Mouse (Mus musculus) lung, adult 18-20 months (tissue): ENCODE measurements around the gene Aim2.
"Not testable (repeated sequence)": the region's sequence is repeated elsewhere in the genome, so short reads cannot be mapped to it uniquely, and the experiment has no call there.

Experiments
- DNase-seq, 2 experiments: peaks; one replicate each; pipeline ENCODE4 v3.0.0; 2022; ENCODE audit warnings: mixed read lengths in 2 of 2

The Aim2 gene

DNA sequence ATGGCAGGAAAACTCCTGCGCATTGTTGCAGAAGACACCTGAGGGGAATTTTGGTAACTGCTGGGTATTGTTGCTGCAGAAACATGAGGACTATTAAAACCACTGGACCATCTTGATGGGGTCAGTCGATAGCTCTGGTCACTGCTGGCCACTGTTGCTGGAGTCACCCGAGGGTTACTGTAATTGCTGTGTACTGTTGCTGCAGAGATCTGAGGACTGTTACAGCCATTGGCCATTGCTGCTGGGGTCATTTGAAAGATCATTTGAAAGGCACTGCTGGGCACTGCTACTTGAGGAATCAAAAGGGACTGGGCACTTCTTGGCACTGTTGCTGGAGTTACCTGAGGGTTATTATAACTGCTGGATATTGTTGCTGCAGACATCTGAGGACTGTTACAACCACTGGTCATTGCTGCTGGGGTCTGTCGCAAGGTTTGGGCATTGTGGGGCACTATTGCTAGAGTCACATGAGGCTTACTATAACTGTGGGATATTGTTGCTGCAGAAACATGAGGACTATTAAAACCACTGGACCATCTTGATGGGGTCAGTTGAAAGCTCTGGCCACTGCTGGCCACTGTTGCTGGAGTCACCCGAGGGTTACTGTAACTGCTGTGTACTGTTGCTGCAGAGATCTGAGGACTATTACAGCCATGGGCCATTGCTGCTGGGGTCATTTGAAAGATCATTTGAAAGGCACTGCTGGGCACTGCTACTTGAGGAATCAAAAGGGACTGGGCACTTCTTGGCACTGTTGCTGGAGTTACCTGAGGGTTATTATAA is 129.9 kb downstream of the Aim2 start:
- not testable (repeated sequence) for DNase-seq

DNA sequence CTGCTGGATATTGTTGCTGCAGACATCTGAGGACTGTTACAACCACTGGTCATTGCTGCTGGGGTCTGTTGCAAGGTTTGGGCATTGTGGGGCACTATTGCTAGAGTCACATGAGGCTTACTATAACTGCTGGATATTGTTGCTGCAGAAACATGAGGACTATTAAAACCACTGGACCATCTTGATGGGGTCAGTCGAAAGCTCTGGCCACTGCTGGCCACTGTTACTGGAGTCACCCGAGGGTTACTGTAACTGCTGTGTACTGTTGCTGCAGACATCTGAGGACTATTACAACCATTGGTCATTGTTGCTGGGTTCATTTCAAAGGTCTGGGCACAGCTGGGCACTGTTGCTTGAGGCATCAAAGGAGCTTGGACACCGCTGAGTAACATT is 130.5 kb downstream of the Aim2 start:
- DNase-seq = not testable (repeated sequence)

DNA sequence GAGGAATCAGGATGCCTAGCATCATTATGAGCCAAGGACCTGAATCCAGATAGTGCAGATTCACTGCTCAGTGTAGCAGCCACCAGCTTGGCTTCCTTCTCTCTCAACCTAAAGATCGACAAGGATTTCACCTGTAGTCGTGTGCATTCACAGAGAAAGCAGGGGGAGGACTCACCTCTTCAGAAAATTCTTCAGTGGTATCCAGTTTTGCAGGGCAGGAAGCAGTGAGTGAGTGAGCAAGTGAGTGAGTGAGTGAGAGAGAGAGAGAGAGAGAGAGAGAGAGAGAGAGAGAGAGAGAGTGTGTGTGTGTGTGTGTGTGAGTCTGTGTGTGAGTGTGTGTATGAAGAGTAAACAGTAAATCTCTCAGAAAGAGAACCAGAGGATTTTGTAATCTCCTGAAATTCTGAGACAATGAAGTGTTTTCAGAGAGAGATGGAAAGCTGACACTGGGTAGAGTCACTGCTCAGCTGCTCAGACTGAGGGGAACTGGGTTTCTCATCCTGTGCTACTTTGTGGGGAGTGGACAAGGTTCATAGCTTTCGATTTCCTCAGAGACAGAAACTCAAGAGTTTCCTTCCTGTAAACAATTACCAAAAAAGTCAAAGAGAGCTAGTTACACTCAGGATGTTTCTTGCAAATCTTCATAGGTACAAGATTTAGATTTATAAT is 140.3 kb downstream of the Aim2 start, which contains the start of gene Ifi206:
Gene Ifi206 (minus strand): TSS at position 230 of the 669 bp plus-strand sequence.
- DNase-seq = not testable (repeated sequence)

DNA sequence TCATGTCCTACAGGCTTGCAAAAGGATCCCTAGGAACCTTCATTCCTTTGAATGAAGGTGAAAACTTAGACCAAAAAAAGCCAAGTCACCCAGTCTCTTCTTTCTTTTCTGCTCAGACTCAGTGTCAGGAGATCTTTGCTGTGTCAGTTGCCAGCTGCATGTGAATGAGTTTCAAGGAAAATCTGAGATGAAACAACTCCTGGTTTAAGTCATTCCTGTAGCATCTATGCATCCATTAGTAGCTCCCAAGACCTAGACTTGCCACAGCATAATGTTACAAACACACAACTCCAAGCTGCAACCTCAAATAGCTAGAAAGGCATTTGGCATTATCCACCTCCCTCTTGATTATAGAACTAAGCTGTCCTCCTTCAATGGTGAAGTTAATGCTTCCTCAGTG is 140.8 kb downstream of the Aim2 start:
- DNase-seq = not testable (repeated sequence)

DNA sequence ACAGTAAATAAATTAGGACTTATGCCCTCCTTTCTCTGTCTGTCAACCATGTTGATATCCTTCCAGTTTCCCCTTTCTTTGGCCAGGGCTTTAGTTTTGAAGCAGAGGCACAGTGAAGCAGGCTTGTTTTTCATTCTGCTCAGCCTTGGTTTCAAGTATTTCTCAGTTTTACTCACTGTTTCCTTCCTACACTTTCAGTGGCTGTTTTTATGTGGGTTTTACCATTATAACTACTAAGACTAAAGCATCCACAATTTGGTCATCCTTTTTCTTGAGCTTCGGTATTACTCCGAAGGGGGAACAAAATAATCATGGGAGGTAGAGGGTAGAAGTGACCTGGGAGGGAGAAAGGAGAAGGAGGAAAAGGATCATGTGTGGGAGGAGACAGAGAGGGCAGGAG is 159.9 kb downstream of the Aim2 start:
- DNase-seq = not testable (repeated sequence)
